Mouse (Mus musculus) induced T-regulatory cell, adult 2 months (primary cell): ENCODE results near the gene Tmem229b.
"Not testable (repeated sequence)": the region's sequence is repeated elsewhere in the genome, so short reads cannot be mapped to it uniquely, and the experiment has no call there.

ENCODE experiments used
- DNase-seq: peaks from one replicate; pipeline ENCODE4 v3.0.0-alpha.2; 2012; ENCODE audit warnings: low read depth

The Tmem229b gene

GRCm38 (mm10) chr12:79006076-79006475, 1.4 kb downstream of the Tmem229b start:
- DNase-seq = no peak

- DNase-seq = no peak
These were observed 2.0 kb downstream of the Tmem229b start for GRCm38 (mm10) chr12:79005456-79005855.

GRCm38 (mm10) chr12:79002978-79003377, 4.4 kb downstream of the Tmem229b start:
- DNase-seq = no peak

GRCm38 (mm10) chr12:79002406-79002805, 5.0 kb downstream of the Tmem229b start:
- no peak for DNase-seq

GRCm38 (mm10) chr12:78996711-78997110, 10.7 kb downstream of the Tmem229b start:
- no peak for DNase-seq

GRCm38 (mm10) chr12:78996271-78996670, 11.2 kb downstream of the Tmem229b start:
- no peak for DNase-seq

GRCm38 (mm10) chr12:78987581-78988081, 19.8 kb downstream of the Tmem229b start:
- DNase-seq = no peak

GRCm38 (mm10) chr12:78984035-78984432, 23.4 kb downstream of the Tmem229b start:
- no peak for DNase-seq

- DNase-seq = no peak
These were observed 24.0 kb downstream of the Tmem229b start for GRCm38 (mm10) chr12:78983296-78984034.

GRCm38 (mm10) chr12:78981938-78982825, 25.2 kb downstream of the Tmem229b start:
- DNase-seq = no peak

- DNase-seq = no peak
These were observed 26.3 kb downstream of the Tmem229b start for GRCm38 (mm10) chr12:78981131-78981530.

GRCm38 (mm10) chr12:78980683-78981091, 26.7 kb downstream of the Tmem229b start:
- DNase-seq = peak; percentile 90

GRCm38 (mm10) chr12:78977552-78977951, 29.9 kb downstream of the Tmem229b start:
- DNase-seq = no peak

- DNase-seq = no peak
These were observed 30.3 kb downstream of the Tmem229b start for GRCm38 (mm10) chr12:78977078-78977477.

- DNase-seq = no peak
These were observed 31.6 kb downstream of the Tmem229b start for GRCm38 (mm10) chr12:78975836-78976235.

- no peak for DNase-seq
These were observed 32.7 kb downstream of the Tmem229b start for GRCm38 (mm10) chr12:78974767-78975166.

GRCm38 (mm10) chr12:78973779-78974178, 33.6 kb downstream of the Tmem229b start:
- no peak for DNase-seq

GRCm38 (mm10) chr12:78971649-78972048, 35.8 kb downstream of the Tmem229b start:
- no peak for DNase-seq

GRCm38 (mm10) chr12:78970725-78971124, 36.7 kb downstream of the Tmem229b start:
- no peak for DNase-seq

- DNase-seq = not testable (repeated sequence)
These were observed 42.9 kb downstream of the Tmem229b start for GRCm38 (mm10) chr12:78964496-78964895.

GRCm38 (mm10) chr12:78956405-78956804, 51.0 kb downstream of the Tmem229b start:
- DNase-seq = no peak

GRCm38 (mm10) chr12:78952484-78952883, 54.9 kb downstream of the Tmem229b start:
- no peak for DNase-seq

GRCm38 (mm10) chr12:78952053-78952452, 55.4 kb downstream of the Tmem229b start:
- DNase-seq = no peak
